Mouse (Mus musculus): ENCODE data around the gene R3hdm2. TPM values are rescaled to one million over a fixed set of nuclear protein-coding genes. Genes with fewer than 3 reads are reported as not detected.

Gene R3hdm2
- total RNA-seq, 2 experiments from 2014 or later: 115 to 126 TPM

GRCm38 (mm10) chr10:127353909-127354895 is 25.9 kb upstream of the R3hdm2 start, which contains the start of gene Inhbe:
Inhbe (minus strand) TSS chr10:127354411.
- peak; percentile 46 to 53 for DNase-seq

- no peak for DNase-seq
Measured at GRCm38 (mm10) chr10:127355336-127355735, 24.8 kb upstream of the R3hdm2 start.

- no peak for DNase-seq
Measured at GRCm38 (mm10) chr10:127360714-127361113, 19.4 kb upstream of the R3hdm2 start.

- DNase-seq: no peak
Measured at GRCm38 (mm10) chr10:127367116-127367515, 13.0 kb upstream of the R3hdm2 start.

GRCm38 (mm10) chr10:127368273-127368672 is 11.9 kb upstream of the R3hdm2 start:
- no peak for DNase-seq

GRCm38 (mm10) chr10:127369834-127370820 is 10.0 kb upstream of the R3hdm2 start, which contains the start of gene Inhbc:
Inhbc (minus strand) TSS chr10:127370431.
- no peak for DNase-seq

GRCm38 (mm10) chr10:127371023-127371422 is 9.1 kb upstream of the R3hdm2 start:
- no peak for DNase-seq

- DNase-seq: no peak
Measured at GRCm38 (mm10) chr10:127377700-127378099, 2.4 kb upstream of the R3hdm2 start.

- DNase-seq: no peak
Measured at GRCm38 (mm10) chr10:127379654-127380053, 473 bp upstream of the R3hdm2 start.

GRCm38 (mm10) chr10:127380767-127381742 is 928 bp downstream of the R3hdm2 start:
- DNase-seq: peak; percentile 77 to 85

- no peak for DNase-seq
Measured at GRCm38 (mm10) chr10:127381743-127382134, 1.6 kb downstream of the R3hdm2 start.

- no peak for DNase-seq
Measured at GRCm38 (mm10) chr10:127391774-127392173, 11.6 kb downstream of the R3hdm2 start.

- DNase-seq: no peak
Measured at GRCm38 (mm10) chr10:127404701-127405100, 24.6 kb downstream of the R3hdm2 start.

- peak; percentile 58 to 79 for DNase-seq
Measured at GRCm38 (mm10) chr10:127407391-127407790, 27.3 kb downstream of the R3hdm2 start.

GRCm38 (mm10) chr10:127412101-127412500 is 32.0 kb downstream of the R3hdm2 start:
- DNase-seq: no peak

- no peak for DNase-seq
Measured at GRCm38 (mm10) chr10:127412776-127413175, 32.6 kb downstream of the R3hdm2 start.

- DNase-seq: no peak
Measured at GRCm38 (mm10) chr10:127413585-127413984, 33.5 kb downstream of the R3hdm2 start.

- peak; percentile 42 to 69 for DNase-seq
Measured at GRCm38 (mm10) chr10:127414141-127414540, 34.0 kb downstream of the R3hdm2 start.

GRCm38 (mm10) chr10:127420131-127420530 is 40.0 kb downstream of the R3hdm2 start:
- no peak for DNase-seq

GRCm38 (mm10) chr10:127420676-127421353 is 40.7 kb downstream of the R3hdm2 start:
- DNase-seq: no peak

Measured in adrenal gland, postnatal 36 days (tissue).